Mouse (Mus musculus) ES-E14 (cell line): ENCODE measurements around the gene Prkag2. TPM values are rescaled to one million over a fixed set of nuclear protein-coding genes. Genes with fewer than 3 reads are reported as not detected.

Experiments
- DNase-seq: peaks from one replicate; pipeline ENCODE4 v3.0.0-alpha.2; 2013; ENCODE audit warnings: low read depth, low spot score
- H3K27ac ChIP-seq: 2 replicates; pipeline ENCODE4 v1.5.1; 2012; ENCODE audit warnings: low read depth, mild to moderate bottlenecking, low read length, moderate library complexity, mixed read lengths; ENCODE audit not compliant: poor library complexity, insufficient read depth, severe bottlenecking
- H3K36me3 ChIP-seq: 2 replicates; pipeline ENCODE4 v1.6.1; 2012; ENCODE audit warnings: mild to moderate bottlenecking, low read length, moderate library complexity, mixed read lengths; ENCODE audit not compliant: control insufficient read depth, poor library complexity, insufficient read depth, severe bottlenecking
- H3K4me1 ChIP-seq, 2 experiments: fragments of 150-350 bp in 1 of 2; sonication (generic) in 1 of 2; 2 replicates each; pipeline ENCODE4 v1.6.1; 2012; ENCODE audit warnings: low read length in 2 of 2, mild to moderate bottlenecking in 1 of 2, mixed read lengths in 1 of 2; ENCODE audit not compliant: control insufficient read depth in 2 of 2, insufficient read depth in 2 of 2, poor library complexity in 1 of 2
- H3K4me3 ChIP-seq, 2 experiments: fragments of 150-350 bp in 1 of 2; sonication (generic) in 1 of 2; 2 replicates each; pipeline ENCODE4 v1.5.1; 2012; ENCODE audit warnings: low read length in 2 of 2, low read depth in 1 of 2, mild to moderate bottlenecking in 1 of 2, mixed read lengths in 1 of 2; ENCODE audit not compliant: insufficient read depth in 1 of 2, poor library complexity in 1 of 2, severe bottlenecking in 1 of 2
- H3K9ac ChIP-seq: 2 replicates; pipeline ENCODE4 v1.6.1; 2012; ENCODE audit warnings: low read depth, mild to moderate bottlenecking, low read length, mixed read lengths; ENCODE audit not compliant: poor library complexity, insufficient read depth, severe bottlenecking
- H3K9me3 ChIP-seq: fragments of 150-350 bp; sonication (generic); 2 replicates; pipeline ENCODE4 v1.6.1; 2012; ENCODE audit warnings: low read depth, mild to moderate bottlenecking, low read length; ENCODE audit not compliant: control insufficient read depth, insufficient read depth
- CHD2 ChIP-seq: IDR thresholded peaks from 2 replicates; pipeline ENCODE4 v1.6.1; 2014; ENCODE audit warnings: mild to moderate bottlenecking, low read depth, low read length, inconsistent platforms
- HCFC1 ChIP-seq: IDR thresholded peaks from 2 replicates; pipeline ENCODE4 v1.6.1; 2012; ENCODE audit warnings: low read length, inconsistent platforms, borderline replicate concordance; ENCODE audit not compliant: insufficient read depth
- MAFK ChIP-seq: IDR thresholded peaks from 2 replicates; pipeline ENCODE4 v1.6.1; 2014; ENCODE audit warnings: mild to moderate bottlenecking, low read depth, low read length, inconsistent platforms; ENCODE audit not compliant: insufficient read depth
- ZC3H11A ChIP-seq: IDR thresholded peaks from 2 replicates; pipeline ENCODE4 v1.6.1; 2012; ENCODE audit warnings: low read depth, mild to moderate bottlenecking, inconsistent platforms, low read length, borderline replicate concordance
- ZNF384 ChIP-seq: IDR thresholded peaks from 2 replicates; pipeline ENCODE4 v1.6.1; 2012; ENCODE audit warnings: low read depth, low read length, inconsistent platforms
- in situ Hi-C, 2 experiments: fragments of 600-800 bp; cut with MboI; formaldehyde crosslinking; loops; one replicate each; pipeline ENCODE4 v1.15.1; 2025; ENCODE audit warnings: low sequenced_read_pairs in 2 of 2, inconsistent platforms in 1 of 2; ENCODE audit not compliant: unreplicated experiment in 2 of 2
- total RNA-seq: library from RNA; depleted of rRNA; stranded (reverse); fragments of 300-350 nt; gene quantifications from 2 replicates; pipeline ENCODE4 v1.2.3, GENCODE M21; 2012; rRNA removed

Prkag2 gene
- total RNA-seq, 1 experiment, result 10.5 TPM

DNA sequence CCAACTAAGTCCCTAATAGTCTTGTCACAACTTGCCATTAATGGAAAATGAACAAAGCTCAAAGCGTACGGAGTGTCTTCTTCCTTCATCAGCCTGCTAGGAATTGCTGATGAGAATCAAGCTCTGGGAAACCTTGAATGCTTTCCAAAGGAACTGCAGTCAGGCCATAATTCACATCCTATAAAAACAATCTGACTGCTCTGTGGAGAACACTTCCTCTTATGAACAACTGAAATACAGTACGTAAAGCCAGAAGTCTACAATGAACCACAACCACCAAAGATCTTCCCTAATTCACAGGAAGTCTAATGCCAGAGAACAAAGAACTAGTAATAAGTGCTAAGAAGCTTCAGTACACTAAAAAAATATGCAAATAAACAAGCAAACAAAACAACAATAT, 286.5 kb downstream of the Prkag2 start:
- H3K4me3 ChIP-seq, result no peak overlapping the region
- no peaks in the 10 kb centered on the region; a peak in 1 of 4 replicates for H3K4me1 ChIP-seq
- peaks cover 17% of the 10 kb centered on the region for H3K36me3 ChIP-seq
- H3K9me3 ChIP-seq, result no peaks in the 10 kb centered on the region
- no peak overlapping the region for H3K27ac ChIP-seq
- H3K9ac ChIP-seq, result no peak overlapping the region
- DNase-seq, result no peak
- in situ Hi-C loops, result no loop called here
- TF ChIP-seq MAFK (no peak), ZNF384 (no peak), CHD2 (no peak), ZC3H11A (no peak), HCFC1 (no peak)

DNA sequence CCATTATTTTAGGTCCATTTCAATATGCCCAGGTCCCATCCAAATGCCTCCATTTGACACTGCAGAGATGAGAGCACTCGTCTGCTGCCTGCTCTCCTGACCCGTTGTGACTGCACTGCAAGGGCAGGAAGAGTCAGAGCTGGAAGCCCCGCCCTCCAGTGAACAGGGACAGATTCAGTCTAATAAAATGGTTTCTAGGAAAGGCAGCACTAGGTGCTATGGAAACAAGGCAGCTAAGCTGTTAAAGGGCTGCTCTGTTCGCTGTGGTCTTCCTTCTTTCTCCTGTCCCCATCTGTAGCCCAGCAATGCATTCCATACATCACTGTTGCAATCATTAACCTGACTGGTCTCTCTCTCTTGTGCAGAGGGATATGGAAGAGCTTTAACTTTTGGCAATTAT, 287.4 kb downstream of the Prkag2 start:
- H3K36me3 ChIP-seq, result peaks cover 14% of the 10 kb centered on the region

More for the DNA sequence above, 287.4 kb downstream of the Prkag2 start:
- H3K4me3 ChIP-seq, result no peak overlapping the region
- H3K27ac ChIP-seq, result no peak overlapping the region
- in situ Hi-C loops, result no loop called here
- no peak overlapping the region for H3K9ac ChIP-seq
- TF ChIP-seq CHD2 (no peak), ZNF384 (no peak), ZC3H11A (no peak), HCFC1 (no peak), MAFK (no peak)
- DNase-seq, result no peak
- no peaks in the 10 kb centered on the region for H3K9me3 ChIP-seq
- H3K4me1 ChIP-seq, result no peaks in the 10 kb centered on the region; a peak in 1 of 4 replicates

Other genes starting within 250 kb of the Prkag2 start
- gene Galntl5, start 80.8 kb upstream of the Prkag2 start, total RNA-seq, result not detected in 2 replicates
- 24.2 and 30.4 TPM in 2 replicates for gene Galnt11, start 121.3 kb upstream of the Prkag2 start, total RNA-seq
- not detected in 2 replicates for gene E130116L18Rik, start 122.5 kb upstream of the Prkag2 start, total RNA-seq